Mouse (Mus musculus) neural tube, embryonic 13.5 days (tissue): ENCODE results near the gene Alyref. TPM values are rescaled to one million over a fixed set of nuclear protein-coding genes. Genes with fewer than 3 reads are reported as not detected.
A peak's percentile ranks its signal among the peaks of the same experiment; 100 is the strongest.

ENCODE experiments used
- ATAC-seq: fragments of 200-750 bp; cut with Nextera tagmentation; 2 replicates; pipeline ENCODE4 v1.8.0; 2017; ENCODE audit warnings: low read depth, mild to moderate bottlenecking, moderate TSS enrichment, moderate library complexity
- H3K27ac ChIP-seq: fragments of 300-500 bp; sonication (generic); replicated peaks from 2 replicates; pipeline ENCODE4 v1.5.1; 2015; ENCODE audit warnings: moderate library complexity, mild to moderate bottlenecking, inconsistent platforms
- H3K27me3 ChIP-seq: fragments of 300-500 bp; sonication (generic); 2 replicates; pipeline ENCODE4 v1.6.1; 2015; ENCODE audit warnings: mild to moderate bottlenecking, inconsistent platforms
- H3K36me3 ChIP-seq: fragments of 300-500 bp; sonication (generic); 2 replicates; pipeline ENCODE4 v1.6.1; 2015; ENCODE audit warnings: mild to moderate bottlenecking, inconsistent platforms
- H3K4me1 ChIP-seq: fragments of 300-500 bp; sonication (generic); replicated peaks from 2 replicates; pipeline ENCODE4 v1.6.1; 2015; ENCODE audit warnings: inconsistent platforms
- H3K4me2 ChIP-seq: fragments of 300-500 bp; sonication (generic); 2 replicates; pipeline ENCODE4 v1.6.1; 2015; ENCODE audit warnings: inconsistent platforms, mild to moderate bottlenecking, moderate library complexity
- H3K4me3 ChIP-seq: fragments of 300-500 bp; sonication (generic); 2 replicates; pipeline ENCODE4 v1.5.1; 2015; ENCODE audit warnings: mild to moderate bottlenecking, inconsistent platforms
- H3K9ac ChIP-seq: fragments of 300-500 bp; sonication (generic); 2 replicates; pipeline ENCODE4 v1.6.1; 2015; ENCODE audit warnings: moderate library complexity, mild to moderate bottlenecking, inconsistent platforms
- H3K9me3 ChIP-seq: fragments of 300-500 bp; sonication (generic); 2 replicates; pipeline ENCODE4 v1.6.1; 2016; ENCODE audit warnings: inconsistent platforms
- WGBS: fragments of 180-500 bp; shearing (Covaris S2); methylation state at CpG from one replicate; pipeline ENCODE4 v1.1.7; 2015; 5-methylcytosine and 5-hydroxymethylcytosine counted together
- polyA plus RNA-seq: library from polyadenylated mRNA; unstranded; fragments of >200 nt; fragmentation: Nextera tagmentation; extraction: Ambion mirVana; gene quantifications from 2 replicates; pipeline ENCODE4 v1.2.1, GENCODE M21; 2015

Alyref gene
- polyA plus RNA-seq, 1 experiment from 2014 or later: 292 TPM

GRCm38 (mm10) chr11:120575940-120576339 is 22.2 kb downstream of the Alyref start:
- Histone ChIP-seq H3K4me2 (no peak overlapping the region), H3K9ac (no peak overlapping the region), H3K36me3 (peaks cover 37% of the 10 kb centered on the region), H3K9me3 (no peaks in the 10 kb centered on the region), H3K27me3 (no peaks in the 10 kb centered on the region), H3K4me3 (no peak overlapping the region), H3K27ac (no peak overlapping the region), H3K4me1 (peaks cover 53% of the 10 kb centered on the region)
- no peak for ATAC-seq

- H3K4me2 ChIP-seq: no peak overlapping the region
- 0 out of 2 replicates have a peak overlapping the region, but pooled peaks have one; percentile 84 for H3K9ac ChIP-seq
- H3K27ac ChIP-seq: no peak overlapping the region
- peaks cover 46% of the 10 kb centered on the region for H3K36me3 ChIP-seq
- H3K27me3 ChIP-seq: no peaks in the 10 kb centered on the region
- no peak for ATAC-seq
- peaks cover 48% of the 10 kb centered on the region for H3K4me1 ChIP-seq
- H3K9me3 ChIP-seq: no peaks in the 10 kb centered on the region
- 76% methylated on average over 2 of the region's 2 CpGs for WGBS
- no peak overlapping the region for H3K4me3 ChIP-seq
These were observed 23.1 kb downstream of the Alyref start for GRCm38 (mm10) chr11:120575046-120575445.

DNA sequence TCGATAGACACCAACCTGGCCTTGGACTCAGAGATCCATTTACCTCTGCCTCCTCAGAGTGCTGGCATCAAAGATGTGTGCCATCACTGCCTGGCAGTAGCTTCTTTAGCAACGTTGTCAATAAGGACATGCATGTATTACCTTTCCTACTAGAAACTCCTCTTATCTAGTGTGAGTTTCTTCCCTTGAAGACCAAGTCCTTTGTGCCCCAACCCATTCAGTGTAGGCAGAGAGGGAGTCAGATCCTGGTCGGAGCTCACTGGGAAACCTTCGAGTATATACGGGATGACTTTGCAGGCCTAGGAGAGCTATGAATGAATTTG is 23.9 kb downstream of the Alyref start:
- ATAC-seq: no peak
- Histone ChIP-seq H3K4me3 (peak overlapping the region; percentile 89), H3K36me3 (peaks cover 47% of the 10 kb centered on the region), H3K4me1 (peaks cover 40% of the 10 kb centered on the region), H3K27ac (peak overlapping the region; percentile 90; the same call in 1 of the 2 replicates), H3K4me2 (peak overlapping the region; percentile 90), H3K9me3 (no peaks in the 10 kb centered on the region), H3K27me3 (no peaks in the 10 kb centered on the region), H3K9ac (peak overlapping the region; percentile 84)
- WGBS: 41% methylated on average over 5 of the region's 5 CpGs

GRCm38 (mm10) chr11:120573585-120574277 is 24.4 kb downstream of the Alyref start:
- ATAC-seq: no peak; the same call in 1 of the 2 replicates
- Histone ChIP-seq H3K27me3 (no peaks in the 10 kb centered on the region), H3K4me3 (peak overlapping the region; percentile 89), H3K27ac (peak overlapping the region; percentile 90), H3K9me3 (no peaks in the 10 kb centered on the region), H3K4me1 (peaks cover 35% of the 10 kb centered on the region), H3K9ac (peak overlapping the region; percentile 84), H3K36me3 (peaks cover 46% of the 10 kb centered on the region), H3K4me2 (peak overlapping the region; percentile 90)
- WGBS: under 1% methylated on average over 23 of the region's 23 CpGs

- H3K9me3 ChIP-seq: no peaks in the 10 kb centered on the region
- H3K36me3 ChIP-seq: peaks cover 46% of the 10 kb centered on the region
- no peaks in the 10 kb centered on the region for H3K27me3 ChIP-seq
- H3K4me2 ChIP-seq: peak within 1 kb of the TSS; percentile 90
- H3K4me3 ChIP-seq: peak within 1 kb of the TSS; percentile 89
- H3K9ac ChIP-seq: peak within 1 kb of the TSS; percentile 96
- peak; percentile 98 for ATAC-seq
- under 1% methylated on average over 94 of the region's 94 CpGs for WGBS
- peaks cover 30% of the 10 kb centered on the region for H3K4me1 ChIP-seq
- H3K27ac ChIP-seq: peak within 1 kb of the TSS; percentile 90
These were observed 25.2 kb downstream of the Alyref start, which contains the start of gene P4hb for GRCm38 (mm10) chr11:120572752-120573584. TSS of gene P4hb (minus strand) at chr11:120573253.

GRCm38 (mm10) chr11:120572417-120572751 is 25.8 kb downstream of the Alyref start:
- Histone ChIP-seq H3K36me3 (peaks cover 46% of the 10 kb centered on the region), H3K27me3 (no peaks in the 10 kb centered on the region), H3K9ac (peak overlapping the region; percentile 96), H3K4me2 (peak overlapping the region; percentile 90), H3K9me3 (no peaks in the 10 kb centered on the region), H3K27ac (peak overlapping the region; percentile 90), H3K4me3 (peak overlapping the region; percentile 89), H3K4me1 (peaks cover 30% of the 10 kb centered on the region)
- ATAC-seq: peak; percentile 51; the same call in 1 of the 2 replicates
- under 1% methylated on average over 24 of the region's 24 CpGs for WGBS

DNA sequence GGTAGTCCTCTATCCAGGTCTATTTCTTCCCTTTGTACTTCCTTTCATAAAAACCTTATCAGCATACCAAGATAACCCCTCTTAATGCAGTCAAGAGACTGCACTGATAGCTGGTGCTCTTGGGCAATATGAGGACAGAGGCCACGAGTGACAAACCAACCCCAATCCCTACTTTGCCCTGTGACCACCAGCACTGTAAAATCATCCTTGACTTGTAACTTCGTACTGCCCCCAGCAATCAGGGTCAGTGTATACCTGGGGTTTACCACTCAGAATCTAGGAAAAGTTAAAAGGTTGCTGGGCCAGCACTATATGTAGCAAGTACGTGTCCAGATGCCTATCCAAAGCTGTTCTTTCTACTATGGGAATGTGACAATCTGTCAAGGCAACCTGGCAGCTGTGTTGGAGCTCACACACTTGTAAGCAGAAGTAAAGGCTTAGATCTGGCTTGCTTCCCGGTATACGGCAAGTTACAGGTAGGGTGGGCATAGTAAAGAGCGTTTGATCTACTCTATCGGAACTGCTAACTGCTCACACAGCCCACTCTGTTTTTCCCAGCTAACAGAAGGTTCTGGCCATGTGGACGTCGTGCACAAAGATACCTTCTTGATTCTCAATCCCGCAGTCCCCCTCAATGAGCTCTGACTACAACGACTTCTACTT is 26.3 kb downstream of the Alyref start:
- peak overlapping the region; percentile 96 for H3K9ac ChIP-seq
- 17% methylated on average over 11 of the region's 11 CpGs for WGBS
- peaks cover 46% of the 10 kb centered on the region for H3K36me3 ChIP-seq
- H3K4me2 ChIP-seq: peak overlapping the region; percentile 90
- peak overlapping the region; percentile 90 for H3K27ac ChIP-seq
- peak overlapping the region; percentile 89 for H3K4me3 ChIP-seq
- peaks cover 30% of the 10 kb centered on the region for H3K4me1 ChIP-seq
- ATAC-seq: no peak
- no peaks in the 10 kb centered on the region for H3K9me3 ChIP-seq
- no peaks in the 10 kb centered on the region for H3K27me3 ChIP-seq

DNA sequence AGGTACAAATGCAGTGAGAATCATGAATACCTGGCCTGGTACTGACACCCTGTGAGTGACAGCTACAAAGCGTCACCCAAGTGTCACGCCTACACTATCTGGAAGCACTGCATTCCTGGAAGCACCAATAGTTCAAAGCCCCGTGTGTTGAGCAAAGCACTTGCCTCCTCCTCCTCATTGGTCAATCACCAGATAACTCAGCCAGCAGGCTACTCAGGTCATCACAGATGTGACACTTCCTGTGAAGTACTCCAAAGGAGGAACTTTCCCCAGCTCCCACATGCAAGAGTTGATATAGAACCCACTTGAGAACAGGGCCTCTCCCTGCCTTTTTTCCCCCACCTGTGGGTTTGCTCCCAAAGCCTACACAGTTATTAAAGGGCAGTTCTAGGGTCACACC is 27.0 kb downstream of the Alyref start:
- Histone ChIP-seq H3K27ac (no peak overlapping the region), H3K27me3 (no peaks in the 10 kb centered on the region), H3K9ac (peak overlapping the region; percentile 96), H3K4me1 (peaks cover 30% of the 10 kb centered on the region), H3K36me3 (peaks cover 51% of the 10 kb centered on the region), H3K9me3 (no peaks in the 10 kb centered on the region), H3K4me3 (peak overlapping the region; percentile 89), H3K4me2 (peak overlapping the region; percentile 90)
- ATAC-seq: no peak
- WGBS: 83% methylated on average over 3 of the region's 3 CpGs

DNA sequence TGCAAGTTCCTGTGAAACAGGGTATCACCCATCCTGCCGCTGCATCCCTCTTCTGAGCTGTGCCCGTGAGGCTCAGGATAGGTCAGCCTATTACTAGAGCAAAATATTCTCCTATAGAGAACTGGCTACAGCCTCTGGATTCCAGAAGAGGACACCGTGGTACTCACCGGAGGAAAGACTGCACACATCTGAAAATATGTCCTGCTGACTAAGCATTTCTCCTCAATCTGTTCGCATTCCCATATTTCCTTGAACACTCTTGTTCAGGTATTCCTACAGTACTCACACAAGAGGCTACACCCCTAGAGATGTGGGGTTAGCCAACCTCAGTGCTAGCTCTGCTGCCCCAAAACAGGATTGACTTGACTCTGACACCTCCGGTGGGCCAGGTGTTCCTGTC is 29.8 kb downstream of the Alyref start:
- 94% methylated on average over 6 of the region's 6 CpGs for WGBS

DNA sequence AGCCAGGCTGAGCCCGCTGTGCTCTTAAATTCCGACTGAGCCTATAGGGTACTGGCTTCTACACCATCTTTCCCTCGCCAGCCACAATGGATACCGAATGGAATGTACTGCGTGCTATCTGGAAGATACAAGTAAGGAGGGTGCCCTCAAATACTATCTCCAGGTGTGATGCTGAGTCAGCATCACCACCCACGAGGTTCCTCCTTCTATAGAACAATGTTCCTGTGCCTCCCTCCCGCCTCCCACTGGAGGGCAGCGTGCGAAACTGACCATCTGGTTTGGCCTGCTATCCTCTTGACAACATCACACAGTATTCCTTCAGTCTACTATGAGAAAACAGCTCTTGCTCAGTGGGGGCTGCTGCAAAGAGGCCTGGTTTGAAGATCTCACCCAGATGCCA is 33.1 kb downstream of the Alyref start:
- no peak overlapping the region for H3K27ac ChIP-seq
- H3K9ac ChIP-seq: no peak overlapping the region
- H3K4me1 ChIP-seq: no peaks in the 10 kb centered on the region
- H3K4me3 ChIP-seq: no peak overlapping the region
- WGBS: 83% methylated on average over 9 of the region's 9 CpGs
- H3K36me3 ChIP-seq: peaks cover 97% of the 10 kb centered on the region
- no peak for ATAC-seq
- no peak overlapping the region for H3K4me2 ChIP-seq
- H3K9me3 ChIP-seq: no peaks in the 10 kb centered on the region
- no peaks in the 10 kb centered on the region for H3K27me3 ChIP-seq

More for the DNA sequence above, 29.8 kb downstream of the Alyref start:
- ATAC-seq: no peak
- no peak overlapping the region for H3K27ac ChIP-seq
- no peak overlapping the region for H3K4me3 ChIP-seq
- no peak overlapping the region for H3K4me2 ChIP-seq
- H3K4me1 ChIP-seq: peaks cover 16% of the 10 kb centered on the region
- peaks cover 78% of the 10 kb centered on the region for H3K36me3 ChIP-seq
- no peak overlapping the region for H3K9ac ChIP-seq
- no peaks in the 10 kb centered on the region for H3K9me3 ChIP-seq
- H3K27me3 ChIP-seq: no peaks in the 10 kb centered on the region

GRCm38 (mm10) chr11:120562949-120563348 is 35.2 kb downstream of the Alyref start:
- H3K36me3 ChIP-seq: peaks cover 94% of the 10 kb centered on the region
- H3K9me3 ChIP-seq: no peaks in the 10 kb centered on the region
- no peaks in the 10 kb centered on the region for H3K4me1 ChIP-seq
- H3K4me3 ChIP-seq: no peak overlapping the region
- H3K4me2 ChIP-seq: no peak overlapping the region
- WGBS: 96% methylated on average over 13 of the region's 13 CpGs
- ATAC-seq: no peak
- no peaks in the 10 kb centered on the region for H3K27me3 ChIP-seq
- no peak overlapping the region for H3K9ac ChIP-seq
- no peak overlapping the region for H3K27ac ChIP-seq
